Mouse (Mus musculus) ZHBTc4 (cell line): ENCODE measurements around the gene Pccb.

Experiments used
- DNase-seq: peaks from one replicate; pipeline ENCODE4 v3.0.0-alpha.2; 2011; ENCODE audit warnings: low read depth, low spot score

The Pccb gene

DNA sequence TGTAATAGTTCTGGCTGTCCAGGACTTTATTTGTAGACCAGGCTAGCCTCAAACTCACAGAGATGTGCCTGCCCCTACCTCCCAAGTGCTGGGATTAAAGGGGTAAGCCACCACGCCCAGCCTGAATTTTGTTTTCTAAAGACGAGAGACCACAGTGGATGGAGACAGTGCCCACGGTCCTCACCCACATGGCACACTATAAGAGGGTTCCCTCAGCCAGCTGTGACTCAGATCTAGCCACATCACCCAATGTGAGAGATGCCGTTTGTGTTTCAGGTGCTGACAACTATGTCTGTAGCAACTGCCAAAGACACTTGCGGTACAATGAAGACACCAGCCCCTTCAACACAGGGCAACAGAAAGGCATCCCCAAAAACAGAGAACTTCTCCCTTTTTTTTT, 47.7 kb downstream of the Pccb start:
- no peak for DNase-seq

DNA sequence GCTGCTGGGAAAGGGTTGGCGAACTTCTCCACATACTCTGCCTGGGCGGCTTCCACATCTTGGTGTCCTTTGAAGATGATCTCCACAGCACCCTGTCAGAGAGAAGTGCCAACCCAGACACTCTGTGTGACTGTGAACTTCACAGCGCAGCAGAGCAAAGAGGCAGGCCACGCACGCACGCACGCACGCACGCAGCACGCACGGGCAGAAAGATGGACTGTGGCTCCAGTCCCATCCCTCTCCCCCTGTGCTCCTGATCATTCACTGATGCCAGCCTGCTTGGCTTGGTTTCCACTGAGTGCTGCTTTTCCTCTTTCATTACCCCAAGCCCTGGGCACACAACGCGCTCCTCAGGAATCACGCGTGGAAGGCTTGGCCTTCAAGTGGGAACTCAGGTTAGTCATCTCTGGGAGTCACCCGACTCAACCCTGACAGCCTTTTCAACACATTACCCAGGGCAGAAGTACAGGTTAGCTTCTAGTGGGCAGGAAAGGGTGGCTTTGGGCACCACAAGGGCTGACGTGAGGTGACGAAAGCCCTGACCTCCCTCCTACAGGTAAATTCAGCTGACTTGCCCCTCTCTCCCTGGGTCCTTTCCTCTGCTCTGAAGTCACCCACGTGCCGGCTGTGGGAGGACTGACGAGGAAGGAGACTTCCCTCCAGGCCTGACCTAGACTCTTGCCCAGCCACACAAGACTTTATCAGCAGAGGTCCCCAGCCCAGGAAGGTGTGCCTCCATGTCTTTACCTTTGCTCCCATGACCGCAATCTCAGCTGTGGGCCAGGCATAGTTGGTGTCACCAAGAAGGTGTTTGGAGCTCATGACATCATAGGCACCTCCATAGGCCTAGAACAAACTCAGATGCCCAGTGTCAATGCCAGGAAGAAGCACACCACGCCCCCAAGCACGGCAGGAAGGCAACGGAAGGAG, 50.1 kb downstream of the Pccb start:
- peak; percentile 59 for DNase-seq

DNA sequence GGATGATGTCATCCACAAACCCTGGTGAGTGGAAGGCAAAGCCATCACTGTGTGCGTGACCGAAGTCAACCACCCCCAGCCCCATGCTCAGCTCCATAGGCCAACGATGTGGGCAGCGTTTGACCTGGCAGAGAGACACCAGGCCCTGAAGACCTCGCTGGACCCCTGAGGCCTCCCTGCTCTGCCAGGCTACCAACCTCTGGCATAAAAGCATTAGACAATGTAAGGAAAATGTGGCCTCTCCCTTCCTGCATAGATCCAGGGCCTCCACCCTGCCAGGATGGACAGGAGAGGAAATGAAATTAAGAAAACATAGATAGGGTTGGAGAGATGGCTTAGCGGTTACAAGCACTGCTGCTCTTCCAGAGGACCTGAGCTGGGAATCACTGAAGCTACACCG, 51.9 kb downstream of the Pccb start:
- no peak for DNase-seq

DNA sequence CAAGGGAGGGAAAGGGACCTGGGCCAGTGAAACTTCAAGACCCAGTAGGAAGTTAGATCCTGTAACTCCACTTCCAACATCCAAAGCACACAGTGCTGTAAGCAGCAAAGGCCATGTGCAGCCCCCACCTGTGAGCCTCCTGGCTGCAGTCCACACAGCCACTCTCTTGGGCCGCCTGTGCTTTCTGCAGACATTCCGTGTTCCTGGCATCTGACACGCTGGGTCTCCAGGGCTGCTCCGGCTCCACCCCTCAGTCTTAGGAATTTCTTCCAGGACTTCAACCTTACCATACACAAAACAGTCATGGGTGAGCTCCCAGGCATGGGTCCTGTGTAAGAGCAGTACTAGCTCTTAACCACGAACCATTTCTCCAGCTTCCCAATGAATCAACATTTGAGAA, 55.4 kb downstream of the Pccb start:
- no peak for DNase-seq

DNA sequence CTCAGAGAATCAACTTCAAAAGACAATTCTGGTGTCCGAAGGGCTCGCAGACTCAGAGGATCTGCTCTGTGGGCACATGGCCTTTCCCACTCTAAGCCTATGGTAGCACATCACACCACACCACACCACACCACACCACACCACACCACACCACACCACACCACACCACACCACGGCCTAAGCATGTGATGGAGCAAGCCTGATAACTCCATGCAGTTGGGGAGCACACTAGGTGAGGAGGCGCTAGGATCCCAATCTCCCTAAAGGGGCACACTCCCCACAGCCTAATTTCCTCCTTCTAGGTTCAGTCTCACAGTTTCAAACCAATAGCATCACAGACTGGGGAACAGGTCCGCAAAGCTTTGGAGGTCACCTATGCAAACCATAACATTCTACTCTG, 56.0 kb downstream of the Pccb start:
- no peak for DNase-seq

DNA sequence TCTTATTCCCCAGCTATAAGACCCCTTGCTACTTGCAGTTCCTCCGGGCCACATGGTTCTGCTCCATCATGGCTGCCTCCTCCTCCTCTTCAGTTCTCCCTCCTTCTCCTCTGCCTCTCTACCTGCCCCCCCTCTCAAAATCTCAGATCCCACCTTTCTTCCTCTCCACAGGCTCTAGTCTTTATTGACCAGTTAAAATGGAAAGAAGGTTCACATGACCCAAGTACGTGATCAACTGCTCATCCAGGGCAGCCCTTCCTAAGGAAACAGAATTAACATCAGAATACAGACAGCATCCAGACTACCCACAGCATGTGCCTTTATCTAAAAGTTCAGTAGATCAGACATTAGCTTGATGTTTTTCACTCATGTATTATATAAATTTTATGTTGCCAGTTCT, 65.2 kb downstream of the Pccb start:
- peak; percentile 57 for DNase-seq

DNA sequence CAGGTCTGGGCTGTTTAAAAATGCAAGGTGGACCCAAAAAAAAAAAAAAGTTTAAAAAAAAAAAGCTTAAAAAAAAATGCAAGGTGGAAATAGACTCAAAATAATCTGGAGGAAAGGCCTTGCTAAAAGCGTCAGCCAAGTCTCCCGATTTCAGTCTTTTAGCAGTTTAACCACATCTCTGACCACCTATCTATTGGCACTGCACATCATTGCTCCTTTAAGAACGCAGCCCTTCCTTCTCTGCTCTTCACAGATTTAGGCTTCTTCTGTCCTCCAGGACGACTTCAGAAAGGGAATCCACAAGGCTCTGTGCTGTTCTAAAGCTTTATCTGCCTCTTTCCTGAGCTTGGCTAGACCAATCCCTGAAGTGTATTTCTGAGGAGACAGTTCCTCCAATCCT, 70.6 kb downstream of the Pccb start:
- no peak for DNase-seq

DNA sequence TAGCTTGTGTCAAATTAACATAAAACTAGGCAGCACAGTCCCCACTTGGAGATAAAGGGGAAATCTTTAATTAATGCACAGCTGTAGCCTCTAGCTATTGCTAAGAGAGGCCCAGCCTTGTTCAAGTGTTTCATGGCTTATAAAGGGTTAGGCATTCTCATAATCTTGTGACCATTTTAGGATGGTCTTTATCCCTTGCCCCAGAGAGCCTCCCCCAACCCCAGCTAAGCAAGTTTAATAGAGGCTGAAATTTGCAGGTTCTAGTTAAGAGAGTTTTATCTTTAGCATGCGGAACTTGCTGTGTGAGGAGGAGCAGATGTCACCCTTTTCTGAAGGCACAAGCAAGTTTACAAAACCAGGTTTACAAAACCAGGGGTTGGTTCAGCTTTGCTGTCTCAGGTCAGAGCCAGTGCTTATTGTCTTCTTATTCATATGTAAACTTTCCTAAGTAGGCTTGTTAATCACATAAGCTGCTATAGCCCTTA, 71.2 kb downstream of the Pccb start:
- DNase-seq: peak; percentile 33

DNA sequence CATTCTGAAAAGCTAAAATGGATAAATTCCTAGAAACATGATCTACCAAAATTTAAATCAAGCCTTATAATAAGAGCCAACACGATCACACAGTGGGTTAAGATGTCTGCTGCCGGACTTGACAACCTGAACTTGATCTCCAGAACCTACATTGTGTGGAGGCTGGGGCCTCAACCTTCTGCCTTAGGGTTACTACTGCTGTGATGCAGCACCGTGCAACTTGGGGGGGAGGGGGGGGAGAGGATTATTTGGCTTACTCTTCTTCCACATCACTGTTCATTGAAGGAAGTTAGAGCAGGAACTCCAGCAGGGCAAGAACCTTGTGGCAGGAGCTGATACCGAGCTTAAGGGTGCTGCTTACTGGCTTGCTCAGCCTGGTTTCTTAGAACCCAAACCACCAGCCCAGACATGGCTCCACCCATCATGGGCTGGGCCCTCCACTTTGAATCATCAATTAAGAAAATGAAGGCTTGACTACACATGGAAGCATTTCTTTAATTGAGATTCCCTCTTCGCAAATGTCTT, 71.7 kb downstream of the Pccb start:
- peak; percentile 51 for DNase-seq

DNA sequence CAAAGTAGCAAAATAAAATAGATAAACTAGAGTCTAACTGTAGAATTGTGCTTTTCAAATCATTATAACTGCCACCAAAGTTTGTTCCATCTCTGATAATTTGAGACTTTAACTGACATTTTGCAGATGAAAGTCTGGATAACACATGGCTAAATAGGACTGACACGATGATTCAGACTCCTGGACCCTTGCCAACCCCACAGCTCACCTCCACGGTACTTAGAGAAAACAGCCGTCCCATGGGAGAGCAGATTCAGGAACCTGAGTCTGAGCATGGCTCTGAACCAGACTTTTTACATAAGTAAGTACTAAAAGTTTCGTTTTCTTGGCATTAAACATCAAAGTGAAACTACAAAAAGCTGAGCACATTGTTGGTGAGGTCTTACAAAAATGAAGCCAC, 83.2 kb downstream of the Pccb start:
- DNase-seq: no peak

DNA sequence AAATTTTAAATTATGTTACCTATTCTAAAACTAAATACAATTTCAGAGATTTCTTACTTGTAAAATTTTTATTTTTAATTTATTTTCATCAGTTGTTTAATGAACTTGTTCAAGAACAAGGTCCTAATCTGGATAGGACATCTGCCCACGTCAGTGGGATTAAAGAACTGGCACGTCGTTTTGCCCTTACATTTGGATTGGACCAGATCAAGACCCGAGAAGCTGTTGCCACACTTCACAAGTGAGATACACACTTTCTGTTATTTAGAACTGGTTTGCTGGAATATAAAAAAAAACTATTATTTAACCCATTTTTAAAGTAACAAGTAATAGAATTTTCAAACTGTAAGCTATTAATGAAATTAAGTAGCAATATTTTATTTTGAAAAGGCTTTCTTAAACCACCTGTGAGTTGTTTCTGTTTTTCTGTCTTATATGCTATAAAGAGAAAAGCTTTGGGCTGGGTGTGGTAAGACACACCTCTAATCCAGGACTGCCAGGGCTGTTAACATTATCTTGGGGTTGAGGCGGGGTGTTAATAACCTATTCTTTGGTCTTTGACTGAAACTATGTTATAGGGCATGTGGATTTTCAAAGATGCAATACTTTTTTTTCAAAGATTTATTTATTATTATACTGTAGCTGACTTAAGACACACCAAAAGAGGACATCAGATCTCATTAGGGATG, 89.9 kb downstream of the Pccb start:
- no peak for DNase-seq

DNA sequence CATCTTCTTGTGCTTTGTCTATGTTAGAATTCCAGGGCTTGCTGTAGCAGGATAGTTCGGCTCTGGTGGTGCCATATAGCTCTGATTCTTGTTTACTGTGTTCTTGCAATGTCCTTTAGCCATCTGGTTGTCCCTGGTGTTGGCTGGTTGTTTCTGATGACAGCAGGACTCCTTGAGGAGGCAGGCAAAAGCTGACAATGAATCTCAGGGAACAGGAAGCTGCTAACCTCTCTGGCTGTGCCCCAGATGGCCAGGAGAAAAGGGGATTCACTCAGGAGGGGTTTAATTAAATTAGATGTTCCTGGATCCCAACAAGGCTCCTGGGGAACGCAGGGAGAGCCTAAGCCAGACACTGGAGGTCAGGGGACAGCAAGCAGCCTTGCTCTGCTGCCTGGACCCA, 92.7 kb downstream of the Pccb start:
- DNase-seq: no peak
